Mouse (Mus musculus) hindbrain, embryonic 16.5 days (tissue): ENCODE results near the gene Taf10. TPM values are rescaled to one million over a fixed set of nuclear protein-coding genes. Genes with fewer than 3 reads are reported as not detected.
A peak's percentile ranks its signal among the peaks of the same experiment; 100 is the strongest.

Experiments
- ATAC-seq: fragments of 200-750 bp; cut with Nextera tagmentation; 2 replicates; pipeline ENCODE4 v1.8.0; 2017; ENCODE audit warnings: moderate TSS enrichment, moderate library complexity
- H3K27ac ChIP-seq: fragments of 300-500 bp; sonication (generic); 2 replicates; pipeline ENCODE4 v1.5.1; 2014; ENCODE audit warnings: low read depth, mild to moderate bottlenecking, control low read depth, low read length, moderate library complexity
- H3K27me3 ChIP-seq: fragments of 300-500 bp; sonication (generic); replicated peaks from 2 replicates; pipeline ENCODE4 v1.6.1; 2014; ENCODE audit warnings: low read length; ENCODE audit not compliant: control insufficient read depth, insufficient read depth
- H3K36me3 ChIP-seq: fragments of 300-500 bp; sonication (generic); 2 replicates; pipeline ENCODE4 v1.6.1; 2014; ENCODE audit warnings: mild to moderate bottlenecking, low read length, moderate library complexity, mixed read lengths; ENCODE audit not compliant: control insufficient read depth, insufficient read depth
- H3K4me1 ChIP-seq: fragments of 300-500 bp; sonication (generic); 2 replicates; pipeline ENCODE4 v1.6.1; 2014; ENCODE audit warnings: low read depth, low read length; ENCODE audit not compliant: control insufficient read depth, insufficient read depth
- H3K4me2 ChIP-seq: fragments of 300-500 bp; sonication (generic); 2 replicates; pipeline ENCODE4 v1.6.1; 2014; ENCODE audit warnings: mild to moderate bottlenecking, low read length, control low read depth, moderate library complexity
- H3K4me3 ChIP-seq: fragments of 300-500 bp; sonication (generic); 2 replicates; pipeline ENCODE4 v1.5.1; 2014; ENCODE audit warnings: mild to moderate bottlenecking, low read length, control low read depth, moderate library complexity
- H3K9ac ChIP-seq: fragments of 300-500 bp; sonication (generic); 2 replicates; pipeline ENCODE4 v1.6.1; 2014; ENCODE audit warnings: low read depth, mild to moderate bottlenecking, control low read depth, low read length, moderate library complexity
- H3K9me3 ChIP-seq: fragments of 300-500 bp; sonication (generic); 2 replicates; pipeline ENCODE4 v1.6.1; 2014; ENCODE audit warnings: mild to moderate bottlenecking, low read length, moderate library complexity; ENCODE audit not compliant: control insufficient read depth
- WGBS: fragments of 180-500 bp; shearing (Covaris S2); extraction: QIAGEN DNeasy Blood & Tissue Kit; methylation state at CpG from one replicate; pipeline ENCODE4 v1.1.7; 2014; 5-methylcytosine and 5-hydroxymethylcytosine counted together
- polyA plus RNA-seq: library from polyadenylated mRNA; unstranded; fragments of >200 nt; fragmentation: Nextera tagmentation; extraction: Ambion mirVana; gene quantifications from 2 replicates; pipeline ENCODE4 v1.2.1, GENCODE M21; 2015

Taf10 gene
- polyA plus RNA-seq, 1 experiment from 2014 or later, result 87.5 TPM

DNA sequence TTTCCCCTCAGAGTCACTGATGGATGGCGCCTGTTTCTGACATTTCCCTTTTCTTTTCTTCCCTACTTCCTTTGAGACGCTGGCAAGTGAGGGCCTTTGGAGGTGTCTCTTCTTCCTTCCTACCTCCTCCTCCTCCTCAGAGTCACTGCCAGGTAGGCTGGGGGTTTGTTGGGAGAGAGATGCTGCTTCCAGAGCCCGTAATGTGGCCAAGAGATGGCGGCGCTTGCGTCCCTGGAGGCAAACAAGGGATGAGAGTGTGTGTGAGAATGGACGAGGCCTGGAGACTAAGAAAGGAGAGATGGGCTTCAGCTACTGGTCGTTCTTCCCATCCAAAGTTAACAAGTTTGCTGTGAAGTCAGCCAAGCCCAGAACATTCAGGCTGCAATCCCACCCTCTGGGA lies 9.3 kb downstream of the Taf10 start:
- Histone ChIP-seq H3K36me3 (peaks cover 22% of the 10 kb centered on the region), H3K4me2 (no peak overlapping the region), H3K27ac (no peak overlapping the region), H3K9me3 (no peaks in the 10 kb centered on the region), H3K27me3 (no peaks in the 10 kb centered on the region), H3K4me1 (peaks cover 17% of the 10 kb centered on the region), H3K4me3 (no peak overlapping the region), H3K9ac (no peak overlapping the region)
- WGBS, result 87% methylated on average over 8 of the region's 8 CpGs
- ATAC-seq, result no peak

DNA sequence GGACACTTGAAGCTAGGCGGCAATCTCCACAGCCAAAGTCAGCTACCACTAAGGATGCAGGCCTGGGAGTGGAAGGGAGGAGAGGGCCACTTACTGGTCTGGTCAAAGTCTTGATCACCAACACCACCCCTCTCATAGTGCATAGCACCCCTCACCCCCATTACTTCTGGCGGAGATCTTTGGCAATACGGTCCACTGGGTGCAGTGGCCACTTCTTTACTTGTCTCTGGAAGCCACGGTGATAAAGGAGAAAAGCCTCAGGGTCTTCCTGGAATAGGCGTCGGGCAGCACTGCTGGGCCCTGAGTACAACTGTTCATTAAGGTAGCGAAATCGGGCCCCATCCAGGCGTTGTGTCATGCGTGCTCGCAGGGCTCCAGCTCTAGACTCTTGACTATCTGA lies 10.3 kb downstream of the Taf10 start:
- Histone ChIP-seq H3K36me3 (peaks cover 24% of the 10 kb centered on the region), H3K4me1 (peaks cover 16% of the 10 kb centered on the region), H3K27me3 (no peaks in the 10 kb centered on the region), H3K27ac (no peak overlapping the region), H3K9ac (no peak overlapping the region), H3K9me3 (no peaks in the 10 kb centered on the region), H3K4me3 (no peak overlapping the region), H3K4me2 (no peak overlapping the region)
- WGBS, result 97% methylated on average over 11 of the region's 11 CpGs
- ATAC-seq, result no peak

DNA sequence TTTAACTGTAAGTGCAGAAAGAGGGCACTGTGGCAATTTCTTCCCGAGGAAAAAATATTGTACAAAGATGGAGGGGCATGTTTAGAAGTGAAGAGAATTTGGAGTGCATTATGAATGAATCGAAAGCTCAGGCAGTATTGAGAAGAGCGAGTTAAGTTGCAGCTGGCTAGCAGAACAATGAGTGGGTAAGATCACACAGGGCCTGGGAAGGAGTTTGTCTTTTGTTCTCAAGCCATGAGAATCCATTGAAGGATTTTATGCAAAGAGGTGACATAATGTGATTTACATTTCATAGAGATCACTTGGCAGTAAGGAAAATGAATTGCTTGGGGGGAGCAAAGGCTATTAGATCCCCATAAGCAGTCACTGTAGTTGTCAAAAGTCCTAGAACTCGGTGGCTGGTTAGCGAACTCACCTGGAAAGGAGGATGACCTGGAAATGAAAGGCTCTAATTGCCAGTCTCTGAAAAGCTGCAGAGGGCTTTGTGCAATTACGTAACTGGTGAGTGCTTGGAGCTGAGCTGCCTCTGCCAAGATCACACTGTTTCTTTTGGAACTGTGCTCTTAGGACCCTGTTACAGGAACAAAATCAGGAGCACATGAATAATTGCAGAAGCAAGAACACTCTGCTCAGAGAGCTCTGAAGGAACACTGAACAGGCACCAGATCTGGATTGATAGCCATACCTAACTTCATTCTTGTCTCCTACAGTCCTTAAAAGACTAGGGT lies 15.3 kb downstream of the Taf10 start:
- H3K27ac ChIP-seq, result no peak overlapping the region
- ATAC-seq, result 0 out of 2 replicates have a peak, but pooled peaks have one; percentile 5
- H3K4me2 ChIP-seq, result no peak overlapping the region
- H3K9me3 ChIP-seq, result no peaks in the 10 kb centered on the region
- H3K27me3 ChIP-seq, result no peaks in the 10 kb centered on the region
- H3K4me1 ChIP-seq, result no peaks in the 10 kb centered on the region
- no peak overlapping the region for H3K9ac ChIP-seq
- H3K4me3 ChIP-seq, result no peak overlapping the region
- whole genome bisulfite sequencing, result 41% methylated on average over 6 of the region's 6 CpGs
- H3K36me3 ChIP-seq, result peaks cover 22% of the 10 kb centered on the region

DNA sequence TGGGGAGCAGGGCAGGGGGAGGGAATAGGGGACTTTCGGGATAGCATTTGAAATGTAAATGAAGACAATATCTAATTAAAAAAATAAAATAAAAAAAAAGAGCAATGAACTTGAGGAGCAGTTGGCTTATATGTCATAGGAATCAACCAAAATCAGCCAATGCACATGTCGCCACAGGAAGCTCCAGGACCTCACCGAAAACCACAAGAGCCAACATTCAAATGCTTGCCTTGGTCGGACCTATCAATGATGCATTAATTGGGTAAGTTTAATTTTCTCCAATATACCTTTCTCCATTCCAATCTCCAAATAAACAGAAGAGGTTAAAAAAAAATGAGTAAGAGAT lies 17.2 kb downstream of the Taf10 start:
- WGBS, result 96% methylated on average over 4 of the region's 4 CpGs

DNA sequence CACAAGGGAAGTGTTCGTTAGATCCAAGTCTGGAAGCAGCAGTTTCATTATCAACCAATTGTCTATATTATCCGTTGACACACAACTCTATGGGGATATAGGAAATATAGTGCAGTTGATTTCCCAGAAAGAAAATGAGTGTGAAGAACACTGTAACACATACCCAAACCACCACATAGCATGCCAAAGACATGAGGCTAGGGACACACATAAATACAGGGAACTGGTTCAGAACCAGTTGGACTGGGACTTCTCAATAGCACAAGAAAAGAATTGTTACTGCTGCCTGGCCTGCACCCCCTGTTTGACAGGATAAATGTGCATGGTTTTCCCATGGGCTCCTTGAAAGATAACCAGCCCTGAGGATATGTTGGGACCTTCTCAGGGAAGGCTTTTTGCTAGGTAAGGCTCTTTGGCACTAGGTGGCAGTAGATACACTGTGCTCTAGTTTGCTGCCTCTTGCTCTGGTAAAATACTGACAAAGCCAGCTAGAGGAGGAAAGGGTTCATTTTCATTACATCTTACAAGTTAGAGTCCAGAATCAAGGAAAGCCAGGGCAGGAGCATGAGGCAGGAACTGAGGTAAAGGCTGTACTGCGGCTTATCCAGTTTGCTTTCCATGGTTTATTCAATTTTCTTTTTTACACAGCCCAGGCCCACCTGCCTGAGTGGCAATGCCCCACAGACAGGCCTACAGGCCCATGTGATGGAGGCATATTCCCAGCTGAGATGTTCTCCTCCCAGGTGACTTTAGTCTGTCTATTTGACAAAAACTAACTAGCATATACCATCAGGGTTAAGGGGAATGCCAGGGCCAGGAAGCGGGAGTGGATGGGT lies 17.8 kb downstream of the Taf10 start:
- Histone ChIP-seq H3K27ac (no peak overlapping the region), H3K9ac (peak overlapping the region; percentile 43; the same call in 1 of the 2 replicates)

More for the DNA sequence above, 17.2 kb downstream of the Taf10 start:
- Histone ChIP-seq H3K4me3 (no peak overlapping the region), H3K4me2 (no peak overlapping the region), H3K27me3 (no peaks in the 10 kb centered on the region), H3K27ac (no peak overlapping the region), H3K36me3 (peaks cover 4% of the 10 kb centered on the region; the same call in 1 of the 2 replicates), H3K9ac (no peak overlapping the region; the same call in 1 of the 2 replicates), H3K9me3 (no peaks in the 10 kb centered on the region), H3K4me1 (no peaks in the 10 kb centered on the region)
- ATAC-seq, result no peak; the same call in 1 of the 2 replicates

DNA sequence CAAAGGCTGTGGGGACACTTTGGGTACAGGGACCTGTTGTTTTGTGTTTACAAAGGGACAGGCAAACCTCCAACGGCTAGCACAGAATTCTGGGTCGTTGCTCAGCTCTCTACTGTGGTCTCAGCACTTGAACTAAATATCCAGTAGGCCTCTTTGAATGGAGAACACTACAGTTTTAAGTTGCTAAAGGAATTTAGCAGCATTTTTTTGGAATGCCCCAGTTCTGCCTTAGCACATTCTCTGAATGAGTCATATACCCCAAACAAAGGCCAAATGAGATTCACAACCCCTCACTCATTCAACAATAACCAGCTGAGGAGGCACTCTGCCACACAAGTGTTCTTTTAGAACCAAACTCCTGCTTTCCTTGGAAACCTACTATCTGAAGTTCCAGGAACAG lies 22.2 kb downstream of the Taf10 start:
- 73% methylated on average over 2 of the region's 2 CpGs for WGBS
- ATAC-seq, result no peak
- Histone ChIP-seq H3K4me2 (no peak overlapping the region), H3K27me3 (no peaks in the 10 kb centered on the region), H3K4me1 (no peaks in the 10 kb centered on the region), H3K9ac (no peak overlapping the region), H3K36me3 (no peaks in the 10 kb centered on the region), H3K4me3 (no peak overlapping the region), H3K9me3 (no peaks in the 10 kb centered on the region), H3K27ac (no peak overlapping the region)

More for the DNA sequence above, 17.8 kb downstream of the Taf10 start:
- Histone ChIP-seq H3K4me2 (no peak overlapping the region), H3K36me3 (peaks cover 4% of the 10 kb centered on the region; the same call in 1 of the 2 replicates), H3K27me3 (no peaks in the 10 kb centered on the region), H3K4me1 (no peaks in the 10 kb centered on the region), H3K9me3 (no peaks in the 10 kb centered on the region), H3K4me3 (no peak overlapping the region)
- WGBS, result 83% methylated on average over 4 of the region's 4 CpGs
- ATAC-seq, result peak; percentile 93

DNA sequence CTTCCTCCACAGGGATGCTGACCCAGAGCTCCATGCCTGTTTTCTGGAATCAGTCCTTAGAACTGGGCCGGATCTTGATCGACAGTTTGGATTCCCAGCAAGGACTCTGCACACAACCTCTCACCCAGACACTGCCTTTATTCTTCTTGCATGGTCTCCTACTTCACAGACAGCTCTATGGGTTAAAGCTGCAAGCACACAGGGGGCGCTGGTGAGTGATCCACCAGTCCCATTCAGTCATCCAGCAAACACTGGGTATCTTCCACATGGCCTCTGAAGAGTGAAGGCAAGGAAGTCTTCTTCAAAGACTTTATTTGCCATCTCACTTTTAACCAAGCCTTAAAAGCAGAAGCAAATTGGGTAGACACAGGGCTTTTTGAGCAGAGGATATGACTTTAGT lies 28.8 kb downstream of the Taf10 start:
- no peak overlapping the region for H3K4me2 ChIP-seq
- H3K4me1 ChIP-seq, result no peaks in the 10 kb centered on the region
- H3K4me3 ChIP-seq, result no peak overlapping the region
- H3K36me3 ChIP-seq, result no peaks in the 10 kb centered on the region
- no peak overlapping the region for H3K27ac ChIP-seq
- no peaks in the 10 kb centered on the region for H3K27me3 ChIP-seq
- ATAC-seq, result no peak
- no peaks in the 10 kb centered on the region for H3K9me3 ChIP-seq
- 64% methylated on average over 3 of the region's 3 CpGs for WGBS
- H3K9ac ChIP-seq, result no peak overlapping the region

DNA sequence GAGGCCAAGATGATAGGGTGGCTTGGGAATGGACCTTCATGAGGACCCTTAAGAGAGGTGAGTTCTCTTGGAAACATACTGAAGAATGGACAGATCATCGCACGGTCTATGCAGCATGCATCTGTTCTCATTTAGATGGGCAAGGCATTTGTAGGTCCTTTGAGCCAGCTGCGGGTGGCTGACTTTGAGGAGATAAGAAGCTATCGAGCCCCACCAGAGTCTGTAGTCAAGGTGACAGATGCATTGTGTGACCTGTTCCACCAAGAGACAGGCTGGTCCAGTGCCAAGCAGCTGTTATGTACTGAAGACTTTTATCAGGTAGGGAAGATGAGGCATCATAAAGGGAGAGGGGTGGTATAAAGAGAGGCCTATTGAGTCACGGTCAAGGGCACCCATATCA lies 35.4 kb downstream of the Taf10 start:
- ATAC-seq, result no peak
- no peaks in the 10 kb centered on the region for H3K4me1 ChIP-seq
- H3K9me3 ChIP-seq, result no peaks in the 10 kb centered on the region
- H3K9ac ChIP-seq, result no peak overlapping the region
- no peak overlapping the region for H3K4me2 ChIP-seq
- WGBS, result 91% methylated on average over 5 of the region's 5 CpGs
- no peak overlapping the region for H3K27ac ChIP-seq
- no peaks in the 10 kb centered on the region for H3K36me3 ChIP-seq
- no peak overlapping the region for H3K4me3 ChIP-seq
- no peaks in the 10 kb centered on the region for H3K27me3 ChIP-seq

DNA sequence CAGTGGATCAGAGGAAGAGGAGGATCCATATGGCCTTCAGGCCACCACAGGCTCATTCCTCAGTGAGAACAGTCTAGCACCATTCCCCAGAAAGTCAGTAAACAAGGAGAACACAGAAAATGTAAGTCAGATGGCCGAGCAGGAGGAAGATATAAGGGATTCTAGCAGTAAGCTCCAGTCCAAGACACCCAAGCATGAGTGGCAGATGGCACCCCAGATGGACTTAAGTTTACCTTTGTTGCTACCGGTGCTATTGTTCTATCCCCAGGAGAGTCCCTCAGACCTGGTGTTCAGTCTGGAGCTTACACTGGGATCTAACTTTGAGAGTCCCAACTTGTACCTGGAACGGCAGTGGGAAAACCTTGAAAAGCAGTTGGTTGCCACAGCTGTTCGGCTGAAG lies 40.3 kb downstream of the Taf10 start:
- Histone ChIP-seq H3K9ac (no peak overlapping the region), H3K27me3 (no peaks in the 10 kb centered on the region), H3K36me3 (no peaks in the 10 kb centered on the region), H3K4me2 (no peak overlapping the region), H3K27ac (no peak overlapping the region), H3K4me1 (no peaks in the 10 kb centered on the region), H3K4me3 (no peak overlapping the region), H3K9me3 (no peaks in the 10 kb centered on the region)
- 89% methylated on average over 4 of the region's 4 CpGs for WGBS
- no peak for ATAC-seq
